Mouse (Mus musculus) lung, embryonic 14.5 days (tissue): ENCODE measurements around the gene Tmem176a. TPM values are rescaled to one million over a fixed set of nuclear protein-coding genes. Genes with fewer than 3 reads are reported as not detected.

Experiments used
- ATAC-seq: fragments of 200-750 bp; cut with Nextera tagmentation; 2 replicates; pipeline ENCODE4 v1.8.0; 2017; ENCODE audit warnings: mild to moderate bottlenecking, moderate TSS enrichment, moderate library complexity; ENCODE audit not compliant: insufficient read depth
- DNase-seq: peaks from one replicate; pipeline ENCODE4 v3.0.0-alpha.2; 2015
- H3K27ac ChIP-seq: fragments of 300-500 bp; sonication (generic); 2 replicates; pipeline ENCODE4 v1.5.1; 2014; ENCODE audit warnings: low read depth, mild to moderate bottlenecking, moderate library complexity
- H3K27me3 ChIP-seq: fragments of 300-500 bp; sonication (generic); 2 replicates; pipeline ENCODE4 v1.6.1; 2014; ENCODE audit warnings: low read length, control low read depth; ENCODE audit not compliant: insufficient read depth
- H3K36me3 ChIP-seq: fragments of 300-500 bp; sonication (generic); 2 replicates; pipeline ENCODE4 v1.6.1; 2014; ENCODE audit warnings: control low read depth; ENCODE audit not compliant: insufficient read depth
- H3K4me1 ChIP-seq: fragments of 300-500 bp; sonication (generic); 2 replicates; pipeline ENCODE4 v1.6.1; 2014; ENCODE audit warnings: antibody characterized with exemption, control low read depth; ENCODE audit not compliant: insufficient read depth
- H3K4me2 ChIP-seq: fragments of 300-500 bp; sonication (generic); 2 replicates; pipeline ENCODE4 v1.6.1; 2014; ENCODE audit warnings: mild to moderate bottlenecking
- H3K4me3 ChIP-seq: fragments of 300-500 bp; sonication (generic); 2 replicates; pipeline ENCODE4 v1.5.1; 2014; ENCODE audit warnings: low read depth, low read length
- H3K9ac ChIP-seq: fragments of 300-500 bp; sonication (generic); 2 replicates; pipeline ENCODE4 v1.6.1; 2014
- H3K9me3 ChIP-seq: fragments of 300-500 bp; sonication (generic); 2 replicates; pipeline ENCODE4 v1.6.1; 2016; ENCODE audit warnings: low read depth, low read length, control low read depth
- CTCF ChIP-seq: IDR thresholded peaks from 2 replicates; pipeline ENCODE4 v1.5.1; 2016; ENCODE audit warnings: antibody characterized with exemption, low read depth
- WGBS: fragments of 180-500 bp; shearing (Covaris S2); extraction: QIAGEN DNeasy Blood & Tissue Kit; methylation state at CpG from one replicate; pipeline ENCODE4 v1.1.7; 2014; 5-methylcytosine and 5-hydroxymethylcytosine counted together
- polyA plus RNA-seq: library from polyadenylated mRNA; unstranded; fragments of >200 nt; fragmentation: Nextera tagmentation; extraction: Ambion mirVana; gene quantifications from 2 replicates; pipeline ENCODE4 v1.2.1, GENCODE M21; 2014

The Tmem176a gene
- polyA plus RNA-seq, 1 experiment from 2014 or later: 226 TPM

DNA sequence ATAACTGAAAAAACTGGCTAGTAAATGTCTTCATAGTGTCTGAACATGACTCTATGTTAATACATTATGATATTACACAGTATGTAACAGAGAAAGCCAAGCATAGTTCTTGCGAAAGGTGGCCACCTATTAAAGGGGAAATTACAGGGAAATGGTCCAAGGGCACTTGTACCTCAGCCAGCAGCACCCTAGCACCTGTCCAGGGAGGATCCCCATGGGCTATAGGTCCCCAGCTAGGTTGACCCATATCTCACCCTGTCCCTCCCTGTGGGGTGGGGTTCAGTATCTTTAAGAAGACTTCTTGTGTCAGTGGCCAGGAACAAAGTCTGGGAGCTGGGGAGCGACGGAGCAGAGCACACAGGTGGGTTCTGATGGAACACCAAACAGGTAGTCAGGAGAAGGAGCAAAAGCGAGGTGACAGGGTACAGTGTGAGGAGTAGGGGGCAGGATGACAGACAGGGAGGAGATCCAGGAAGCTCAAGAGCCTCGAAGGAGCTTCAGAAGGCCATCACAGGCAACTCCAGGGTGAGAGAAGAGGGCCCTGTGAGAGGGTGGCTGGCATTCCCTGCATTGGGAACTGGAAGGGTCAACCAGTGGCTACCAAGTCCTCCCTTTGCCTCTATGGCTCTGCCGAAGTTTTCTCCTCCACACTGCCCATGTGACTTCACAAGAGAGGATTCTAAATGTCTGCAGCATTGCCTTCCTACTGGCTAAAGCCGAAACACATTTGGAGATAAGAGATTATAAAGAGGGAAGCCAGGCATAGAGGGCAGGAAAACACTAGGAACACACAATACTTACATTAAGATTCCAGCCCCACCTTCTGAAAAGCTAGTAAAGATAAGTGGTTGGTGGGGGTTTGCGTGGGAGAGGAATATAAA lies 54.5 kb downstream of the Tmem176a start:
- Histone ChIP-seq H3K4me1 (no peaks in the 10 kb centered on the region), H3K27me3 (no peaks in the 10 kb centered on the region), H3K9ac (no peak overlapping the region), H3K36me3 (no peaks in the 10 kb centered on the region), H3K4me3 (no peak overlapping the region), H3K4me2 (no peak overlapping the region), H3K9me3 (no peaks in the 10 kb centered on the region), H3K27ac (no peak overlapping the region)
- no peak for DNase-seq
- 81% methylated on average over 8 of the region's 8 CpGs for WGBS
- no peak for ATAC-seq
- no peak for TF ChIP-seq CTCF

DNA sequence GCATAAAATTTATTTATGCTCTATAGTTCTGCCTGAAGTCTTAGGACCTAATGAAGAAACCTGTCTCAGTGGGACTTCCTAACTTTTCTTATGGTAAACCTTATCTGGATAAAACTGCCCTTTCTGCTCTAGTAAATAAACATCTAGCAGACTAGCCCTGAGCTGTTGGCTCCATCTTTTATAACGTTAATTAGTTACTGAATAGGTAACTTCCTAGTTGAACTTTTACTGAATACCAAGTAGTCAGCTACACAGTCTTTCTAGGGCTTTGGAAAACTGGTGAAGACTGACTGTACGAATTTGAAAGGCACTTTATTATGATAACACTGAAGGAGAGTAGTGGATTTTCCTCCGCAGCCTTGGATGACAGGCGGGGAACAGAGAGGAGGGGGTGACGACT lies 55.2 kb downstream of the Tmem176a start:
- Histone ChIP-seq H3K4me3 (no peak overlapping the region), H3K36me3 (no peaks in the 10 kb centered on the region), H3K9ac (no peak overlapping the region), H3K27me3 (no peaks in the 10 kb centered on the region), H3K4me1 (no peaks in the 10 kb centered on the region), H3K27ac (no peak overlapping the region), H3K4me2 (no peak overlapping the region), H3K9me3 (no peaks in the 10 kb centered on the region)
- ATAC-seq (no peak), DNase-seq (no peak)
- TF ChIP-seq CTCF: no peak
- WGBS: 77% methylated on average over 5 of the region's 5 CpGs

Other genes with a start within 250 kb of the Tmem176a start
- gene Repin1, start 247.0 kb upstream of the Tmem176a start, polyA plus RNA-seq: 30.3 and 31.5 TPM in 2 replicates
- gene Gm44965, start 247.0 kb upstream of the Tmem176a start, polyA plus RNA-seq: not detected in 2 replicates
- 7.6 and 7.8 TPM in 2 replicates for gene Zfp775, start 238.9 kb upstream of the Tmem176a start, polyA plus RNA-seq
- 0.34 and 0.49 TPM in 2 replicates for gene AI854703, start 214.2 kb upstream of the Tmem176a start, polyA plus RNA-seq
- 1.3 and 1.5 TPM in 2 replicates for gene Gimap8, start 193.7 kb upstream of the Tmem176a start, polyA plus RNA-seq
- gene Gimap9, start 164.8 kb upstream of the Tmem176a start, polyA plus RNA-seq: 11.7 and 12.7 TPM in 2 replicates
- 25.6 and 27.8 TPM in 2 replicates for gene Gimap4, start 156.4 kb upstream of the Tmem176a start, polyA plus RNA-seq
- gene Gimap6, start 132.7 kb upstream of the Tmem176a start, polyA plus RNA-seq: 38.0 and 38.5 TPM in 2 replicates
- 3.8 and 3.9 TPM in 2 replicates for gene Gm28053, start 122.3 kb upstream of the Tmem176a start, polyA plus RNA-seq
- not detected in 2 replicates for gene Gimap7, start 122.3 kb upstream of the Tmem176a start, polyA plus RNA-seq
- gene Gimap1, start 101.9 kb upstream of the Tmem176a start, polyA plus RNA-seq: 35.3 and 37.2 TPM in 2 replicates
- 20.7 and 21.7 TPM in 2 replicates for gene Gimap5, start 94.7 kb upstream of the Tmem176a start, polyA plus RNA-seq
- gene Gimap3, start 70.1 kb upstream of the Tmem176a start, polyA plus RNA-seq: not detected in 2 replicates
- 387 and 409 TPM in 2 replicates for gene Tmem176b, start 577 bp downstream of the Tmem176a start, polyA plus RNA-seq
- gene Aoc1, start 32.0 kb downstream of the Tmem176a start, polyA plus RNA-seq: not detected in 2 replicates
- gene 1600015I10Rik, start 89.0 kb downstream of the Tmem176a start, polyA plus RNA-seq: not detected in 2 replicates
- gene Doxl2, start 134.0 kb downstream of the Tmem176a start, polyA plus RNA-seq: not detected in 2 replicates
- gene Svs1, start 145.9 kb downstream of the Tmem176a start, polyA plus RNA-seq: not detected in 2 replicates
- gene Gpnmb, start 195.6 kb downstream of the Tmem176a start, polyA plus RNA-seq: 0.21 and 0.35 TPM in 2 replicates
- gene Malsu1, start 232.9 kb downstream of the Tmem176a start, polyA plus RNA-seq: 69.7 and 75.3 TPM in 2 replicates